In genomic region chr7:25591226-25591625, GRCm38 (mm10) we compare ENCODE assay signal across 44 mouse cellular contexts. TPM values are rescaled to one million over a fixed set of nuclear protein-coding genes. Genes with fewer than 3 reads are reported as not detected.
"Had no signal": no experiment of that assay in that cellular context is flagged by ENCODE, and none has a peak within 500 bp of the region (broad histone marks: within the 10 kb centered on the region; RNA-seq: fewer than 3 reads in every experiment).

No protein-coding gene starts in this region.

- H3K9me3 ChIP-seq: limb, embryonic 10.5 days; limb, embryonic 12.5 days; limb, embryonic 13.5 days; limb, embryonic 15.5 days; liver, embryonic 12.5 days; liver, embryonic 13.5 days; liver, embryonic 15.5 days; lung, embryonic 15.5 days; megakaryocyte, embryonic 14.5 days; midbrain, embryonic 10.5 days; midbrain, embryonic 12.5 days; midbrain, embryonic 13.5 days; midbrain, embryonic 15.5 days; neural tube, embryonic 12.5 days had no signal

- H3K4me1 ChIP-seq: limb, embryonic 10.5 days; limb, embryonic 12.5 days; limb, embryonic 13.5 days; limb, embryonic 15.5 days; liver, embryonic 12.5 days; liver, embryonic 13.5 days; liver, embryonic 15.5 days; lung, embryonic 15.5 days; midbrain, embryonic 10.5 days; midbrain, embryonic 12.5 days; midbrain, embryonic 13.5 days; midbrain, embryonic 15.5 days; neural tube, embryonic 12.5 days had no signal

- H3K4me2 ChIP-seq: limb, embryonic 12.5 days; limb, embryonic 13.5 days; limb, embryonic 15.5 days; liver, embryonic 11.5 days; liver, embryonic 12.5 days; liver, embryonic 13.5 days; liver, embryonic 15.5 days; lung, embryonic 14.5 days; lung, embryonic 15.5 days; midbrain, embryonic 11.5 days; midbrain, embryonic 12.5 days; midbrain, embryonic 13.5 days; midbrain, embryonic 15.5 days; neural tube, embryonic 12.5 days had no signal

- H3K27ac ChIP-seq: limb, embryonic 10.5 days; limb, embryonic 12.5 days; limb, embryonic 13.5 days; limb, embryonic 15.5 days; liver, embryonic 12.5 days; liver, embryonic 13.5 days; liver, embryonic 14.5 days; liver, embryonic 15.5 days; lung, embryonic 15.5 days; macrophage; midbrain, embryonic 10.5 days; midbrain, embryonic 12.5 days; midbrain, embryonic 13.5 days; midbrain, embryonic 15.5 days; neural tube, embryonic 12.5 days had no signal

- H3K36me3 ChIP-seq: limb, embryonic 10.5 days; limb, embryonic 12.5 days; limb, embryonic 13.5 days; limb, embryonic 15.5 days; liver, embryonic 12.5 days; liver, embryonic 13.5 days; liver, embryonic 15.5 days; lung, embryonic 15.5 days; midbrain, embryonic 10.5 days; midbrain, embryonic 12.5 days; midbrain, embryonic 13.5 days; midbrain, embryonic 15.5 days; neural tube, embryonic 12.5 days had no signal

- DNase-seq: left cerebral cortex, postnatal 4 days; liver; liver, embryonic 13.5 days; liver, postnatal 0 days; lung, adult 18-20 months; lung, adult 2 months; lung, embryonic 14.5 days; lung, postnatal 10 days; lung, postnatal 14 days; lung, postnatal 36 days; midbrain, embryonic 14.5 days had no signal

- H3K4me3 ChIP-seq: limb, embryonic 10.5 days; limb, embryonic 12.5 days; limb, embryonic 13.5 days; limb, embryonic 15.5 days; liver, embryonic 12.5 days; liver, embryonic 13.5 days; liver, embryonic 15.5 days; lung, embryonic 15.5 days; megakaryocyte, embryonic 14.5 days; midbrain, embryonic 10.5 days; midbrain, embryonic 12.5 days; midbrain, embryonic 13.5 days; midbrain, embryonic 15.5 days; myocyte; neural tube, embryonic 12.5 days had no signal

- H3K27me3 ChIP-seq: limb, embryonic 12.5 days; limb, embryonic 13.5 days; limb, embryonic 15.5 days; liver, embryonic 12.5 days; liver, embryonic 13.5 days; liver, embryonic 15.5 days; lung, embryonic 15.5 days; midbrain, embryonic 12.5 days; midbrain, embryonic 13.5 days; midbrain, embryonic 15.5 days; neural tube, embryonic 12.5 days had no signal

- H3K9ac ChIP-seq: limb, embryonic 12.5 days; limb, embryonic 13.5 days; limb, embryonic 15.5 days; liver, embryonic 12.5 days; liver, embryonic 13.5 days; liver, embryonic 14.5 days; liver, embryonic 15.5 days; liver, postnatal 0 days; lung, embryonic 14.5 days; lung, embryonic 15.5 days; midbrain, embryonic 12.5 days; midbrain, embryonic 13.5 days; midbrain, embryonic 15.5 days; neural tube, embryonic 12.5 days had no signal

- ATAC-seq: liver, embryonic 12.5 days; liver, postnatal 0 days; lung, postnatal 0 days; midbrain, embryonic 13.5 days; midbrain, embryonic 15.5 days; midbrain, embryonic 16.5 days had no signal

RNA-seq across cellular contexts. Expression of gene Erich4, which starts 24.5 kb away (rescaled TPM):
- total RNA-seq: left cerebral cortex, postnatal 14 days; left cerebral cortex, postnatal 25 days; left cerebral cortex, postnatal 36 days; left cerebral cortex, postnatal 4 days; liver, adult 2 months; megakaryocyte progenitor cell, adult 5-6 weeks; megakaryocyte, adult 5-6 weeks; megakaryocyte-erythroid progenitor cell, adult 5-6 weeks; midbrain, postnatal 0 days; monocyte, adult 5-6 weeks had no signal
- polyA plus RNA-seq: limb, embryonic 10.5 days; limb, embryonic 11.5 days; limb, embryonic 12.5 days; limb, embryonic 13.5 days; limb, embryonic 14.5 days; limb, embryonic 15.5 days; liver, adult 2 months; liver, embryonic 11.5 days; lung, adult 2 months; lung, embryonic 14.5 days; lung, embryonic 15.5 days; lung, postnatal 0 days; macrophage; midbrain, embryonic 10.5 days; midbrain, embryonic 11.5 days; midbrain, embryonic 12.5 days; midbrain, embryonic 13.5 days; midbrain, embryonic 14.5 days; midbrain, embryonic 15.5 days; midbrain, embryonic 16.5 days; midbrain, postnatal 0 days; myocyte; neural tube, embryonic 11.5 days; neural tube, embryonic 12.5 days had no signal

RNA-seq across cellular contexts. Expression of gene Ceacam2, which starts 51.6 kb away (rescaled TPM):
- total RNA-seq: left cerebral cortex, postnatal 4 days; liver, adult 2 months; megakaryocyte-erythroid progenitor cell, adult 5-6 weeks; midbrain, postnatal 0 days; monocyte, adult 5-6 weeks had no signal
- polyA plus RNA-seq: limb, embryonic 10.5 days; limb, embryonic 11.5 days; limb, embryonic 14.5 days; limb, embryonic 15.5 days; liver, embryonic 11.5 days; liver, embryonic 12.5 days; liver, embryonic 15.5 days; liver, embryonic 16.5 days; liver, postnatal 0 days; lung, embryonic 14.5 days; lung, postnatal 0 days; midbrain, embryonic 10.5 days; midbrain, embryonic 11.5 days; midbrain, embryonic 12.5 days; midbrain, embryonic 13.5 days; midbrain, embryonic 16.5 days; midbrain, postnatal 0 days; myocyte; neural tube, embryonic 11.5 days; neural tube, embryonic 12.5 days had no signal
